Mouse (Mus musculus): ENCODE data around the gene Bcl2a1d. TPM values are rescaled to one million over a fixed set of nuclear protein-coding genes. Genes with fewer than 3 reads are reported as not detected.
"Not testable (repeated sequence)": the region's sequence is repeated elsewhere in the genome, so short reads cannot be mapped to it uniquely, and the experiment has no call there.

Gene Bcl2a1d
- total RNA-seq, 1 experiment, result 0.89 TPM

GRCm38 (mm10) chr9:88686719-88687118, 45.0 kb downstream of the Bcl2a1d start:
- H3K4me3 ChIP-seq (ENCODE audit: insufficient read depth in 1 of 2, low read depth in 1 of 2, low read length in 2 of 2, poor library complexity in 1 of 2, severe bottlenecking in 1 of 2); H3K9me3 ChIP-seq (ENCODE audit: control insufficient read depth, insufficient read depth, low read depth, low read length); DNase-seq (ENCODE audit: low read depth, low spot score); in situ Hi-C loops (cut with MboI; ENCODE audit: low sequenced_read_pairs in 2 of 2, unreplicated experiment in 2 of 2); H3K4me1 ChIP-seq (ENCODE audit: control insufficient read depth in 2 of 2, insufficient read depth in 2 of 2, low read length in 2 of 2, poor library complexity in 1 of 2); H3K9ac ChIP-seq (ENCODE audit: insufficient read depth, low read depth, low read length, poor library complexity, severe bottlenecking); H3K27ac ChIP-seq (ENCODE audit: insufficient read depth, low read depth, low read length, poor library complexity, severe bottlenecking); H3K36me3 ChIP-seq (ENCODE audit: control insufficient read depth, insufficient read depth, low read length, poor library complexity, severe bottlenecking): not testable (repeated sequence)

Other genes with a start within 250 kb of the Bcl2a1d start
- gene Syncrip, start 249.3 kb downstream of the Bcl2a1d start, total RNA-seq (2012; rRNA removed), result 113 and 144 TPM in 2 replicates
- 7.1 and 8.9 TPM in 2 replicates for gene Zfp949, start 183.9 kb downstream of the Bcl2a1d start, total RNA-seq (2012; rRNA removed)
- 0.69 and 1.9 TPM in 2 replicates for gene Trim43a, start 151.0 kb downstream of the Bcl2a1d start, total RNA-seq (2012; rRNA removed)
- 5.5 and 7.4 TPM in 2 replicates for gene Mthfsl, start 11.6 kb downstream of the Bcl2a1d start, total RNA-seq (2012; rRNA removed)
- 0.36 TPM in 1 of 2 replicates, not detected in the other for gene Trim43c, start 107.2 kb upstream of the Bcl2a1d start, total RNA-seq (2012; rRNA removed)
- gene Bcl2a1a, start 225.0 kb upstream of the Bcl2a1d start, total RNA-seq (2012; rRNA removed), result 0.85 TPM in 1 of 2 replicates, not detected in the other

Measured in ES-E14 (cell line).